Mouse (Mus musculus) spleen, postnatal 4 days (tissue): ENCODE measurements around the gene Gm10309.
A peak's percentile ranks its signal among the peaks of the same experiment; 100 is the strongest.

Source experiments
- DNase-seq, 2 experiments: peaks; one replicate each; pipeline ENCODE4 v3.0.0; 2022; ENCODE audit warnings: low spot score in 2 of 2

Gene Gm10309

GRCm38 (mm10) chr17:86505183-86505631 is at the start of gene Gm10309:
TSS of gene Gm10309 (minus strand) at chr17:86505232.
- no peak for DNase-seq

- no peak for DNase-seq
Measured at GRCm38 (mm10) chr17:86551995-86552394, 47.0 kb upstream of the Gm10309 start.

GRCm38 (mm10) chr17:86551561-86551960 is 46.5 kb upstream of the Gm10309 start:
- DNase-seq, result no peak

GRCm38 (mm10) chr17:86549128-86549527 is 44.1 kb upstream of the Gm10309 start:
- DNase-seq, result no peak

- no peak for DNase-seq
Measured at GRCm38 (mm10) chr17:86546529-86546928, 41.5 kb upstream of the Gm10309 start.

- no peak for DNase-seq
Measured at GRCm38 (mm10) chr17:86539881-86540430, 34.9 kb upstream of the Gm10309 start.

- peak; percentile 56 to 77 for DNase-seq
Measured at GRCm38 (mm10) chr17:86535827-86536656, 31.0 kb upstream of the Gm10309 start.

GRCm38 (mm10) chr17:86535096-86535495 is 30.1 kb upstream of the Gm10309 start:
- no peak for DNase-seq

GRCm38 (mm10) chr17:86533549-86533851 is 28.5 kb upstream of the Gm10309 start:
- DNase-seq, result no peak

GRCm38 (mm10) chr17:86532783-86533548 is 27.9 kb upstream of the Gm10309 start:
- DNase-seq, result no peak

GRCm38 (mm10) chr17:86531231-86531630 is 26.2 kb upstream of the Gm10309 start:
- DNase-seq, result no peak

- no peak for DNase-seq
Measured at GRCm38 (mm10) chr17:86529411-86529810, 24.4 kb upstream of the Gm10309 start.

- DNase-seq, result no peak
Measured at GRCm38 (mm10) chr17:86529003-86529402, 24.0 kb upstream of the Gm10309 start.

- no peak for DNase-seq
Measured at GRCm38 (mm10) chr17:86527298-86527697, 22.3 kb upstream of the Gm10309 start.

- DNase-seq, result no peak
Measured at GRCm38 (mm10) chr17:86526016-86526415, 21.0 kb upstream of the Gm10309 start.

GRCm38 (mm10) chr17:86525075-86525474 is 20.0 kb upstream of the Gm10309 start:
- no peak for DNase-seq

GRCm38 (mm10) chr17:86523843-86524242 is 18.8 kb upstream of the Gm10309 start:
- no peak for DNase-seq

- no peak for DNase-seq
Measured at GRCm38 (mm10) chr17:86523374-86523773, 18.3 kb upstream of the Gm10309 start.

- DNase-seq, result no peak
Measured at GRCm38 (mm10) chr17:86522649-86523048, 17.6 kb upstream of the Gm10309 start.

GRCm38 (mm10) chr17:86521252-86521651 is 16.2 kb upstream of the Gm10309 start:
- no peak for DNase-seq

GRCm38 (mm10) chr17:86518604-86519003 is 13.6 kb upstream of the Gm10309 start:
- no peak for DNase-seq

- DNase-seq, result no peak
Measured at GRCm38 (mm10) chr17:86516630-86517029, 11.6 kb upstream of the Gm10309 start.
